Mouse (Mus musculus) heart, adult 2 months (tissue): ENCODE measurements around the gene Rnasek. TPM values are rescaled to one million over a fixed set of nuclear protein-coding genes. Genes with fewer than 3 reads are reported as not detected.

Source experiments
- DNase-seq, 2 experiments: peaks; one replicate each; pipeline ENCODE4 v3.0.0; 2021
- H3K27ac ChIP-seq: fragments of 200-600 bp; 2 replicates; pipeline ENCODE4 v1.8.1; 2022
- H3K27me3 ChIP-seq: fragments of 200-500 bp; 2 replicates; pipeline ENCODE4 v1.6.1; 2012; ENCODE audit warnings: mild to moderate bottlenecking, low read length, inconsistent platforms, mixed read lengths; ENCODE audit not compliant: control insufficient read depth, insufficient read depth
- H3K36me3 ChIP-seq: fragments of 200-500 bp; 2 replicates; pipeline ENCODE4 v1.6.1; 2012; ENCODE audit warnings: low read length, inconsistent platforms; ENCODE audit not compliant: control insufficient read depth, insufficient read depth
- H3K4me1 ChIP-seq: fragments of 200-500 bp; 2 replicates; pipeline ENCODE4 v1.6.1; 2011; ENCODE audit warnings: low read length; ENCODE audit not compliant: control insufficient read depth, insufficient read depth
- H3K4me3 ChIP-seq: fragments of 200-600 bp; 2 replicates; pipeline ENCODE4 v1.8.1; 2022
- H3K79me2 ChIP-seq: fragments of 200-500 bp; replicated peaks from 2 replicates; pipeline ENCODE4 v1.6.1; 2012; ENCODE audit warnings: mild to moderate bottlenecking, inconsistent platforms, low read length, moderate library complexity, mixed read lengths; ENCODE audit not compliant: control insufficient read depth, insufficient read depth
- H3K9ac ChIP-seq: fragments of 200-500 bp; 2 replicates; pipeline ENCODE4 v1.6.1; 2012; ENCODE audit warnings: low read depth, mild to moderate bottlenecking, control low read depth, inconsistent platforms, low read length, mixed read lengths
- CTCF ChIP-seq: fragments of 200-600 bp; IDR thresholded peaks from 2 replicates; pipeline ENCODE4 v1.8.1; 2022; ENCODE audit warnings: antibody characterized with exemption, mild to moderate bottlenecking, moderate library complexity
- EP300 ChIP-seq: fragments of 200-500 bp; IDR thresholded peaks from 2 replicates; pipeline ENCODE4 v1.6.1; 2011; ENCODE audit warnings: low read depth, low read length, control low read depth; ENCODE audit not compliant: insufficient read depth
- POLR2A ChIP-seq: fragments of 200-500 bp; IDR thresholded peaks from 2 replicates; pipeline ENCODE4 v1.6.1; 2011; ENCODE audit warnings: mild to moderate bottlenecking, low read depth, low read length, control low read depth; ENCODE audit not compliant: insufficient read depth
- WGBS: fragments of 180-500 bp; shearing (Covaris S2); methylation state at CpG from one replicate; pipeline ENCODE4 v1.1.7; 2018; 5-methylcytosine and 5-hydroxymethylcytosine counted together
- intact Hi-C: fragments of 180-260 bp; cut with DNase I; formaldehyde crosslinking; loops from one replicate; pipeline ENCODE4 v1.15.1; 2025
- polyA plus RNA-seq: library from polyadenylated mRNA; depleted of rRNA; stranded (reverse); fragments of >200 nt; gene quantifications from 2 replicates; pipeline ENCODE4 v1.2.3, GENCODE M21; 2012
- total RNA-seq, 2 experiments: library from RNA; stranded (reverse); gene quantifications; 2 replicates each; pipeline ENCODE4 v1.2.3; 2021

Gene Rnasek
- total and polyA plus RNA-seq, 3 experiments: 95.4 to 166 (median 103) TPM

- intact Hi-C loops: no loop called here
- H3K9ac ChIP-seq: no peak overlapping the region
- H3K4me3 ChIP-seq: no peak overlapping the region
- H3K27ac ChIP-seq: peak overlapping the region; percentile 61
- H3K36me3 ChIP-seq: no peaks in the 10 kb centered on the region
- no peaks in the 10 kb centered on the region for H3K27me3 ChIP-seq
- DNase-seq: peak in 1 of 2 experiments; percentile 20
- peaks cover 2% of the 10 kb centered on the region for H3K4me1 ChIP-seq
- TF ChIP-seq CTCF (no peak), POLR2A (no peak), EP300 (no peak)
- 29% methylated on average over 3 of the region's 3 CpGs for WGBS
- no peaks in the 10 kb centered on the region for H3K79me2 ChIP-seq
Observed at GRCm38 (mm10) chr11:70280441-70280840, 40.8 kb upstream of the Rnasek start.

- Histone ChIP-seq H3K27me3 (no peaks in the 10 kb centered on the region), H3K36me3 (no peaks in the 10 kb centered on the region), H3K27ac (no peak overlapping the region), H3K9ac (no peak overlapping the region), H3K79me2 (no peaks in the 10 kb centered on the region), H3K4me1 (peaks cover 2% of the 10 kb centered on the region), H3K4me3 (no peak overlapping the region)
- no peak for DNase-seq
- intact Hi-C loops: no loop called here
- WGBS: 82% methylated on average over 3 of the region's 3 CpGs
- no peak for TF ChIP-seq POLR2A
- no peak for TF ChIP-seq CTCF
Observed at GRCm38 (mm10) chr11:70278961-70279360, 39.3 kb upstream of the Rnasek start.

GRCm38 (mm10) chr11:70271641-70272040 lies 32.0 kb upstream of the Rnasek start:
- Histone ChIP-seq H3K27me3 (no peaks in the 10 kb centered on the region), H3K79me2 (no peaks in the 10 kb centered on the region), H3K36me3 (no peaks in the 10 kb centered on the region), H3K4me1 (no peaks in the 10 kb centered on the region), H3K4me3 (no peak overlapping the region), H3K9ac (no peak overlapping the region), H3K27ac (no peak overlapping the region)
- intact Hi-C loops: no loop called here
- 85% methylated on average over 7 of the region's 7 CpGs for WGBS
- DNase-seq: no peak
- no peak for TF ChIP-seq CTCF
- no peak for TF ChIP-seq EP300
- TF ChIP-seq POLR2A: no peak

- Histone ChIP-seq H3K27ac (peak overlapping the region; percentile 63), H3K9ac (no peak overlapping the region)
Observed at GRCm38 (mm10) chr11:70266405-70266804, 26.8 kb upstream of the Rnasek start.

GRCm38 (mm10) chr11:70265819-70266218 lies 26.2 kb upstream of the Rnasek start:
- Histone ChIP-seq H3K4me3 (no peak overlapping the region), H3K27me3 (no peaks in the 10 kb centered on the region), H3K79me2 (no peaks in the 10 kb centered on the region), H3K27ac (peak overlapping the region; percentile 63), H3K36me3 (no peaks in the 10 kb centered on the region), H3K9ac (no peak overlapping the region), H3K4me1 (peaks cover 9% of the 10 kb centered on the region)
- TF ChIP-seq POLR2A (no peak), CTCF (no peak), EP300 (no peak)
- intact Hi-C loops: no loop called here
- DNase-seq: no peak
- WGBS: 55% methylated on average over 4 of the region's 4 CpGs

More at GRCm38 (mm10) chr11:70266405-70266804, 26.8 kb upstream of the Rnasek start:
- no peaks in the 10 kb centered on the region for H3K27me3 ChIP-seq
- no peaks in the 10 kb centered on the region for H3K79me2 ChIP-seq
- H3K4me1 ChIP-seq: peaks cover 9% of the 10 kb centered on the region
- intact Hi-C loops: no loop called here
- DNase-seq: peak; percentile 33 to 65
- H3K36me3 ChIP-seq: no peaks in the 10 kb centered on the region
- 6% methylated on average over 1 of the region's 1 CpGs for WGBS
- TF ChIP-seq CTCF (no peak), POLR2A (no peak), EP300 (no peak)
- H3K4me3 ChIP-seq: no peak overlapping the region

DNA sequence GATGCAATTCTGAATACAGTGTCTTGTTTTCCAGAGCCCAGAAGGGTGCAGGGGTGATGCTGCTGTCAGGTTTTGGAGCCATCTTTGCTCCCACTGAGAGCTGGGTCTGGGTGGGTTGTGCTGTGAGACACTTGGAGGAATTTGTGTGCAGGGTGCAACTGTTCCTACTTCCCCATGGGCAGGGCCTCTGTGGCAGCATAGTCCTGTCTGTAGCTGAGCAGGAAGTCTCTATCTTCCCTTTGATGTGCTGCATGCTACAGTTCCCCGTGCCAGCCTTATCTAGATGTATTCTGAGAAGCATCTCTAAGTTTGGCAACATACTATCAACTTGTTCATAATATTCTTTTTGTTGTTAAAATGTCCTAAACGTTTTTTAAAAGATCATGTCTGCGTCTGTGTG lies 25.6 kb upstream of the Rnasek start:
- no peak for TF ChIP-seq CTCF
- TF ChIP-seq EP300: no peak
- no peak for TF ChIP-seq POLR2A
- Histone ChIP-seq H3K27ac (no peak overlapping the region; the same call in 1 of the 2 replicates), H3K36me3 (no peaks in the 10 kb centered on the region), H3K9ac (no peak overlapping the region), H3K4me3 (no peak overlapping the region), H3K27me3 (no peaks in the 10 kb centered on the region), H3K79me2 (no peaks in the 10 kb centered on the region), H3K4me1 (peaks cover 9% of the 10 kb centered on the region)
- no peak for DNase-seq
- intact Hi-C loops: no loop called here
- 42% methylated on average over 3 of the region's 3 CpGs for WGBS
